In genomic region chr13:100730861-100731176, GRCm38 (mm10) we compare ENCODE assay signal across 8 mouse cellular contexts. TPM values are rescaled to one million over a fixed set of nuclear protein-coding genes. Genes with fewer than 3 reads are reported as not detected.
DNase-seq lines count a peak whose midpoint lies in the region; ATAC-seq lines count a peak whose summit lies in the region.

Gene Cdk7, minus strand, starts transcription at chr13:100730939.

- H3K9ac ChIP-seq in heart, embryonic 14.5 days (ENCODE audit: low read length): peak within 1 kb of the TSS; percentile 86
- peak within 1 kb of the TSS; percentile 92 for H3K9ac ChIP-seq in liver, embryonic 13.5 days
- H3K9ac ChIP-seq in stomach, embryonic 16.5 days (ENCODE audit: low read length): peak within 1 kb of the TSS; percentile 97

- 0% methylated on average over 19 of the region's 19 CpGs for WGBS in heart, embryonic 14.5 days
- under 1% methylated on average over 19 of the region's 19 CpGs for WGBS in liver, embryonic 13.5 days (ENCODE audit: insufficient replicate concordance)
- under 1% methylated on average over 19 of the region's 19 CpGs for WGBS in stomach, embryonic 16.5 days

- no peaks in the 10 kb centered on the region for H3K9me3 ChIP-seq in heart, embryonic 14.5 days (ENCODE audit: control insufficient read depth, low read length)
- H3K9me3 ChIP-seq in liver, embryonic 13.5 days (replicated peaks): no peaks in the 10 kb centered on the region
- H3K9me3 ChIP-seq in stomach, embryonic 16.5 days (replicated peaks; ENCODE audit: control insufficient read depth, low read length): no peaks in the 10 kb centered on the region

- H3K27ac ChIP-seq in brown adipose tissue, adult 24 weeks (replicated peaks; ENCODE audit: low read depth, low read length): peak within 1 kb of the TSS; percentile 78
- peak within 1 kb of the TSS; percentile 89 to 100 for H3K27ac ChIP-seq in heart, embryonic 14.5 days (replicated peaks in 1 of 2; ENCODE audit: control insufficient read depth in 1 of 2, insufficient read depth in 1 of 2, low read depth in 2 of 2, low read length in 2 of 2)
- H3K27ac ChIP-seq in liver, embryonic 13.5 days: peak within 1 kb of the TSS; percentile 85
- H3K27ac ChIP-seq in stomach, embryonic 16.5 days (ENCODE audit: low read length): peak within 1 kb of the TSS; percentile 94

- H3K4me3 ChIP-seq in brown adipose tissue, adult 24 weeks (ENCODE audit: insufficient read depth, low read depth, low read length): peak within 1 kb of the TSS; percentile 78
- peak within 1 kb of the TSS; percentile 59 to 97 for H3K4me3 ChIP-seq in heart, embryonic 14.5 days (ENCODE audit: control insufficient read depth in 1 of 2, insufficient read depth in 1 of 2, low read depth in 1 of 2, low read length in 2 of 2)
- peak within 1 kb of the TSS; percentile 89 for H3K4me3 ChIP-seq in liver, embryonic 13.5 days (replicated peaks)
- H3K4me3 ChIP-seq in stomach, embryonic 16.5 days (replicated peaks; ENCODE audit: low read length): peak within 1 kb of the TSS; percentile 97

- ATAC-seq in heart, embryonic 14.5 days (ENCODE audit: insufficient number of reproducible peaks, insufficient read depth, low FRiP score, low read depth): peak; percentile 94
- peak; percentile 98 for ATAC-seq in liver, embryonic 13.5 days (ENCODE audit: low read depth)
- peak; percentile 99 for ATAC-seq in stomach, embryonic 16.5 days (ENCODE audit: insufficient read depth, low FRiP score)

- DNase-seq in CD4-positive, CD25-positive, alpha-beta regulatory T cell, adult 2 months (ENCODE audit: low read depth, low spot score): peak; percentile 95
- DNase-seq in fibroblast of lung, adult 2 months (ENCODE audit: low read depth): peak; percentile 94
- DNase-seq in kidney, postnatal 14 days: peak; percentile 96
- peak; percentile 88 for DNase-seq in liver, embryonic 13.5 days
- peak; percentile 93 for DNase-seq in neural tube, embryonic 10.5 days (ENCODE audit: extremely low spot score, low spot score)

- peak within 1 kb of the TSS; percentile 81 for H3K4me2 ChIP-seq in heart, embryonic 14.5 days (ENCODE audit: low read length)
- H3K4me2 ChIP-seq in liver, embryonic 13.5 days: peak within 1 kb of the TSS; percentile 74
- H3K4me2 ChIP-seq in stomach, embryonic 16.5 days (ENCODE audit: low read depth, low read length): peak within 1 kb of the TSS; percentile 63

- no peaks in the 10 kb centered on the region for H3K27me3 ChIP-seq in heart, embryonic 14.5 days (ENCODE audit: control insufficient read depth, insufficient read depth, low read length)
- H3K27me3 ChIP-seq in liver, embryonic 13.5 days: no peaks in the 10 kb centered on the region
- no peaks in the 10 kb centered on the region for H3K27me3 ChIP-seq in stomach, embryonic 16.5 days (ENCODE audit: control insufficient read depth, insufficient read depth, low read length)

- H3K4me1 ChIP-seq in brown adipose tissue, adult 24 weeks (ENCODE audit: control insufficient read depth, insufficient read depth, insufficient read length, low read length): peaks cover 7% of the 10 kb centered on the region
- peaks cover 5 to 25% of the 10 kb centered on the region in 2 experiments for H3K4me1 ChIP-seq in heart, embryonic 14.5 days (ENCODE audit: control insufficient read depth in 2 of 2, insufficient read depth in 2 of 2, low read length in 2 of 2)
- peaks cover 45% of the 10 kb centered on the region for H3K4me1 ChIP-seq in liver, embryonic 13.5 days (replicated peaks)
- H3K4me1 ChIP-seq in stomach, embryonic 16.5 days (ENCODE audit: control insufficient read depth, insufficient read depth, low read length): peaks cover 11% of the 10 kb centered on the region

- H3K36me3 ChIP-seq in heart, embryonic 14.5 days (ENCODE audit: control insufficient read depth, insufficient read depth, low read length): peaks cover 35% of the 10 kb centered on the region
- H3K36me3 ChIP-seq in liver, embryonic 13.5 days: peaks cover 28% of the 10 kb centered on the region
- H3K36me3 ChIP-seq in stomach, embryonic 16.5 days (ENCODE audit: control insufficient read depth, insufficient read depth, low read length): peaks cover 7% of the 10 kb centered on the region

RNA-seq across cellular contexts. Expression of gene Cdk7, which starts in this region (rescaled TPM):
- polyA plus RNA-seq in brown adipose tissue, adult 24 weeks (2012; ENCODE audit: insufficient read depth, insufficient read length, missing spikeins): 23.5 and 26.2 TPM in 2 replicates
- polyA plus RNA-seq in heart, embryonic 14.5 days (2014; fragmentation: Nextera tagmentation; extraction: Ambion mirVana): 69.2 and 70.2 TPM in 2 replicates
- 49.1 and 54.9 TPM in 2 replicates for polyA plus RNA-seq in liver, embryonic 13.5 days (2015; fragmentation: Nextera tagmentation; extraction: Ambion mirVana)
- 69.4 and 78.0 TPM in 2 replicates for polyA plus RNA-seq in stomach, embryonic 16.5 days (2015; fragmentation: Nextera tagmentation; extraction: Ambion mirVana)

Comparison
In these comparisons a context has a peak if more than half of its experiments do, and no peak if none do; other contexts are left out.
1. Peak in every context shown above with its lines: DNase-seq, ATAC-seq, H3K4me3 ChIP-seq and H3K27ac ChIP-seq.